Mouse (Mus musculus): ENCODE measurements around the gene Zfp324. TPM values are rescaled to one million over a fixed set of nuclear protein-coding genes. Genes with fewer than 3 reads are reported as not detected.
"Not testable (repeated sequence)": the region's sequence is repeated elsewhere in the genome, so short reads cannot be mapped to it uniquely, and the experiment has no call there.

Zfp324 gene
- polyA plus RNA-seq (2015; fragmentation: Nextera tagmentation; extraction: Ambion mirVana): 15.9 TPM in 2 replicates

DNA sequence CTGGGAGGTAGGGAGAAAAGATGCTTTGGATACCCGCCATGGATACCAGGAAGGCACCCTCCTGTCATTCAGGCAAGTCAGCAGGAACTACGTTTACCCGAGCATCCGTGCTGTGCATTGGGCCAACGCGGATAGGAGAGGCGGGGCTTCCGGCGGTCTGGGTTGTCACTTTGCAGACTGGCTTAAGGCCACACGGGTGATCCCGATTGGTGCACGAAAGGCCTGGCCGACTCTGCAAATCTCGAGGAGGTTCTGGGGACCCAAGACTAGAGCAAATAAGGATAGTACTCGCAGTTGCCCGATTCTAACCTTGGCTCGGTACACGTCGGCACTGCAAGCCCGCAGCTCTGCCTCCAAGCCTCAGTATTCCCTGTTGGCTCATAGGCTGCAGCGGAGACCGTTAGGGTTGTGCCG, at the start of gene Zfp324:
Gene Zfp324 (plus strand): TSS at position 161 of the 414 bp plus-strand sequence.
- peak; percentile 94 for ATAC-seq (replicated peaks)
- Histone ChIP-seq H3K27ac (replicated peaks) (peak within 1 kb of the TSS; percentile 91), H3K4me1 (peaks cover 25% of the 10 kb centered on the region), H3K36me3 (peaks cover 20% of the 10 kb centered on the region), H3K27me3 (no peaks in the 10 kb centered on the region), H3K9me3 (no peaks in the 10 kb centered on the region), H3K9ac (replicated peaks) (peak within 1 kb of the TSS; percentile 63), H3K4me3 (peak within 1 kb of the TSS; percentile 49), H3K4me2 (replicated peaks) (peak within 1 kb of the TSS; percentile 80)
- WGBS: 0% methylated on average over 23 of the region's 23 CpGs

DNA sequence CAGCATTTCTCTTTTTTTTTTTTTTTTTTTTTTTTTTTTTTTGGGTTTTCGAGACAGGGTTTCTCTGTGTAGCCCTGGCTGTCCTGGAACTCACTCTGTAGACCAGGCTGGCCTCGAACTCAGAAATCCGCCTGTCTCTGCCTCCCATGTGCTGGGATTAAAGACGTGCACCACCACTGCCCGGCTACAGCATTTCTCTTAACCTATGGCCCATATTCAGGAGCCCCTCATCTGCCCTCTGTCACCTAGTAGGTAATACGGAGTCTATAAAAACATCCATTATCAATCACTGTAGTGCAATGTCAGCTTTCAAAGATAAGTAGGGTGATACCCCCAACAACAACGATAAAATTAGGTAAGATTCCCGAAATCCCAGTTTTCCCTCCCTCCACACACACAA, 45.1 kb upstream of the Zfp324 start:
- H3K9me3 ChIP-seq; H3K4me2 ChIP-seq (replicated peaks); H3K27me3 ChIP-seq; H3K27ac ChIP-seq (replicated peaks); ATAC-seq (replicated peaks); H3K9ac ChIP-seq (replicated peaks); H3K4me3 ChIP-seq: not testable (repeated sequence)
- Histone ChIP-seq H3K4me1 (peaks cover 15% of the 10 kb centered on the region), H3K36me3 (peaks cover 21% of the 10 kb centered on the region)
- 94% methylated on average over 7 of the region's 8 CpGs for WGBS

DNA sequence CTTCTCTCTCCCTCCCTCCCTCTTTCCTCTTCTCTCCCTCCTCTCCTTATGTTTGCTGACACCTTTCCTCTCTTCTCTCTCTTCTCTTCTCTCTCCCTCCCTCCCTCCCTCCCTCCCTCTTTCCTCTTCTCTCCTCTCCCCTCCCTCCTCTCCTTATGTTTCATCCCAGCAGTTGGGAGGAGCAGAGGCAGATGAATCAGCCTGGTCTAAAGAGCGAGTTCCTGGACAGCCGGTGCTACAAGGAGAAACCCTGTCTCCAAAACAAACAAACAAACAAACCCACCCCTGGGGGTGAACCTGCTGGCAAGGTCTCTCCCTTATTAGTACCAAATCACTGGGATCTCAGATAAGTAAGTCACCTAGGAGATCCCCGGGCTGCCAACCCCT, 44.3 kb upstream of the Zfp324 start:
- WGBS: 0% methylated on average over 3 of the region's 3 CpGs
- Histone ChIP-seq H3K4me2 (replicated peaks) (peak overlapping the region; percentile 93), H3K9ac (replicated peaks) (peak overlapping the region; percentile 83), H3K36me3 (peaks cover 29% of the 10 kb centered on the region), H3K9me3 (no peaks in the 10 kb centered on the region), H3K27me3 (no peaks in the 10 kb centered on the region), H3K4me1 (peaks cover 15% of the 10 kb centered on the region), H3K27ac (replicated peaks) (peak overlapping the region; percentile 91), H3K4me3 (peak overlapping the region; percentile 86)
- peak; percentile 4 for ATAC-seq (replicated peaks)

GRCm38 (mm10) chr7:12921705-12922465, 43.8 kb upstream of the Zfp324 start, which contains the start of gene Rps5:
Gene Rps5, plus strand, starts transcription at chr7:12922290.
- ATAC-seq (replicated peaks): peak; percentile 99
- peak within 1 kb of the TSS; percentile 93 for H3K4me2 ChIP-seq (replicated peaks)
- peak within 1 kb of the TSS; percentile 86 for H3K4me3 ChIP-seq
- H3K36me3 ChIP-seq: peaks cover 35% of the 10 kb centered on the region
- no peaks in the 10 kb centered on the region for H3K9me3 ChIP-seq
- H3K27ac ChIP-seq (replicated peaks): peak within 1 kb of the TSS; percentile 91
- peaks cover 4% of the 10 kb centered on the region; the same call in 1 of the 2 replicates for H3K27me3 ChIP-seq
- WGBS: under 1% methylated on average over 55 of the region's 55 CpGs
- H3K9ac ChIP-seq (replicated peaks): peak within 1 kb of the TSS; percentile 83
- H3K4me1 ChIP-seq: peaks cover 15% of the 10 kb centered on the region

DNA sequence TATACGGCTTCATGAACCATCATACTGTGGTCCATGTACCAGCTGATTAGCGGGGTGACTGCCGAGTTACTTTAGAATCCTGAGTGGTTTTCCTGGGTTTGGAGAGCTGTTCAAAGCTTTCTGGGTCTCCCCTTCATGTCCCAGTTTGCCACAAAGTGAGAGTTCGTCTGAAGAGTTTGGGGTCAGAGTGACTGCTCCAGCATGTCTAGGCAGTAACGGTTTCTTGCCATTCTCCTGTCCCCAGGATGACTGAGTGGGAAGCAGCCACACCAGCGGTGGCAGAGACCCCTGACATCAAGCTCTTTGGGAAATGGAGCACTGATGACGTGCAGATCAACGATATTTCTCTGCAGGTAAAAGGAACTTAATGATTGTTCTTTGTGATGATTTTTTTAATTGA, 42.9 kb upstream of the Zfp324 start:
- no peak for ATAC-seq (replicated peaks)
- H3K9ac ChIP-seq (replicated peaks): peak overlapping the region; percentile 81
- peaks cover 10% of the 10 kb centered on the region; the same call in 1 of the 2 replicates for H3K27me3 ChIP-seq
- no peak overlapping the region; the same call in 1 of the 2 replicates for H3K27ac ChIP-seq (replicated peaks)
- 4% methylated on average over 8 of the region's 8 CpGs for WGBS
- no peaks in the 10 kb centered on the region for H3K9me3 ChIP-seq
- peaks cover 40% of the 10 kb centered on the region for H3K36me3 ChIP-seq
- peak overlapping the region; percentile 91 for H3K4me2 ChIP-seq (replicated peaks)
- H3K4me1 ChIP-seq: peaks cover 15% of the 10 kb centered on the region
- H3K4me3 ChIP-seq: peak overlapping the region; percentile 86

DNA sequence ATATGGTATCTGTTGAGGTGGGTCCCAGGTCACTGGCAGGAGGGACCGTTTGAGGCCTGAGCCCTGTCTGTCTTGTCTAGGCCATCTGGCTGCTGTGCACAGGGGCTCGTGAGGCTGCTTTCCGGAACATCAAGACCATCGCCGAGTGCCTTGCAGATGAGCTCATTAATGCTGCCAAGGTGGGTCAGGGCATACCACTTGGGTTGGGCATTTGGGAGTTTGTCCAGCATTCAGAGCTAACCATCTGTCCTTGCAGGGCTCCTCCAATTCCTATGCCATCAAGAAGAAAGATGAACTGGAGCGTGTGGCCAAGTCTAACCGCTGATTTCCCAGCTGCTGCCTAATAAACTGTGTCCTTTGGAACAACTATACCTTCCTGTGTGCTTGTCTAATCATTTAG, 39.3 kb upstream of the Zfp324 start:
- Histone ChIP-seq H3K36me3 (peaks cover 40% of the 10 kb centered on the region), H3K4me3 (no peak overlapping the region), H3K4me2 (replicated peaks) (no peak overlapping the region), H3K27me3 (peaks cover 15% of the 10 kb centered on the region; the same call in 1 of the 2 replicates), H3K27ac (replicated peaks) (no peak overlapping the region), H3K9me3 (no peaks in the 10 kb centered on the region), H3K9ac (replicated peaks) (no peak overlapping the region), H3K4me1 (peaks cover 19% of the 10 kb centered on the region)
- no peak for ATAC-seq (replicated peaks)
- 84% methylated on average over 7 of the region's 7 CpGs for WGBS

GRCm38 (mm10) chr7:12927191-12927680, 38.4 kb upstream of the Zfp324 start, which contains the start of gene Rnf225:
Gene Rnf225, plus strand, starts transcription at chr7:12927416.
- Histone ChIP-seq H3K27me3 (peaks cover 15% of the 10 kb centered on the region; the same call in 1 of the 2 replicates), H3K4me2 (replicated peaks) (peak within 1 kb of the TSS; percentile 41), H3K9me3 (no peaks in the 10 kb centered on the region), H3K4me3 (peak within 1 kb of the TSS; percentile 21), H3K9ac (replicated peaks) (peak within 1 kb of the TSS; percentile 27; the same call in 1 of the 2 replicates), H3K4me1 (peaks cover 19% of the 10 kb centered on the region), H3K36me3 (peaks cover 40% of the 10 kb centered on the region), H3K27ac (replicated peaks) (no peak within 1 kb of the TSS)
- 22% methylated on average over 8 of the region's 8 CpGs for WGBS
- ATAC-seq (replicated peaks): no peak

DNA sequence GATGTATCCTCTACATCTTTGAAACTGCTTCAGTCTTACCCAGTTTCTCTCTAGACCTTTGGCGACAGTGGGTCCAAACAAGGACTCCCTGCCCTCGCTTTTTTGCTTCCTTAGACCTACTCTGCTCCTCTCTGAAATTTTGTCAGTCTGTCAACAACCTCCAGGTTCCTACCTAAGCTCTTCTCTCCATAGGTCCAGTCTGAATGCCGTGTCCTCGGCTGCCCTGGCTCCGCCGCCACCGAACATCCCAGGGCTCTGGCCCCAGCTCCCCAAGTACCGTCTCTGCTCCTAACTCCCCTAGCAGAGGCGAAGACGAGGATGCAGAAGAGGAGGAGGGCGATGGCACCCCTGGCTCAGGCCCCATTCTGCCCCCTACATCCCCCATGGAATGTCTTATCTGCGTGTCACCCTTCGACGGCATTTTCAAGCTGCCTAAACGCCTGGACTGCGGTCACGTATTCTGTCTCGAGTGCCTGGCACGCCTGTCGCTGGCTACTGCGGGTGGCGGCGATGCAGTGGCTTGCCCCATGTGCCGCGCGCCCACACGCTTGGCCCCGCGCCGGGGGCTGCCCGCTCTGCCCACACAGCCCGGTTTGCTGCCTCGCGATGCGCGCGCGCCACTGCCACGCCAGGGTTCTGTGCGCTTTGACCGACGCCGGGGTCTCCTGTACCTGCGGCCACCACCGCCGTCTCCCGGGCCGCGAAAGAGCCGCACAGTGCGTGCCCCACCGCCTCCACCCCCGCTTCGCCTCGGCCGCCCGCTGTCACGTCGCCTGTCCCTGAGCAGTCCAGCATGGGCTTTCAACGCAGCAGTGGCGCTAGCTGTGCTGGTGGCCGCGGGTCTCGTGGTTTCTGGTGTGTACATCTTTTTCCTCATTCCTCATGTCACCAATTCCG, 37.7 kb upstream of the Zfp324 start:
- Histone ChIP-seq H3K4me2 (replicated peaks) (peak overlapping the region; percentile 41), H3K4me1 (peaks cover 15% of the 10 kb centered on the region), H3K9me3 (no peaks in the 10 kb centered on the region), H3K27me3 (peaks cover 15% of the 10 kb centered on the region; the same call in 1 of the 2 replicates), H3K36me3 (peaks cover 40% of the 10 kb centered on the region), H3K9ac (replicated peaks) (peak overlapping the region; percentile 27; the same call in 1 of the 2 replicates), H3K4me3 (peak overlapping the region; percentile 21), H3K27ac (replicated peaks) (no peak overlapping the region)
- peak; percentile 49 for ATAC-seq (replicated peaks)
- 6% methylated on average over 65 of the region's 65 CpGs for WGBS

GRCm38 (mm10) chr7:12933615-12934140, 32.0 kb upstream of the Zfp324 start:
- ATAC-seq (replicated peaks): no peak
- H3K27me3 ChIP-seq: 0 out of 2 replicates have a peak, but pooled peaks cover under 1% of the 10 kb centered on the region
- 71% methylated on average over 4 of the region's 4 CpGs for WGBS

GRCm38 (mm10) chr7:12934808-12935207, 30.8 kb upstream of the Zfp324 start:
- H3K27me3 ChIP-seq: no peaks in the 10 kb centered on the region
- H3K9me3 ChIP-seq: no peaks in the 10 kb centered on the region
- no peak overlapping the region for H3K9ac ChIP-seq (replicated peaks)
- H3K36me3 ChIP-seq: no peaks in the 10 kb centered on the region
- no peaks in the 10 kb centered on the region for H3K4me1 ChIP-seq
- no peak overlapping the region for H3K27ac ChIP-seq (replicated peaks)
- no peak for ATAC-seq (replicated peaks)
- WGBS: 72% methylated on average over 3 of the region's 3 CpGs
- no peak overlapping the region for H3K4me2 ChIP-seq (replicated peaks)
- no peak overlapping the region for H3K4me3 ChIP-seq

More at GRCm38 (mm10) chr7:12933615-12934140, 32.0 kb upstream of the Zfp324 start:
- no peak overlapping the region for H3K27ac ChIP-seq (replicated peaks)
- no peak overlapping the region for H3K4me3 ChIP-seq
- no peaks in the 10 kb centered on the region for H3K9me3 ChIP-seq
- H3K4me1 ChIP-seq: no peaks in the 10 kb centered on the region
- H3K36me3 ChIP-seq: no peaks in the 10 kb centered on the region
- H3K9ac ChIP-seq (replicated peaks): no peak overlapping the region
- no peak overlapping the region for H3K4me2 ChIP-seq (replicated peaks)

GRCm38 (mm10) chr7:12937254-12937803, 28.3 kb upstream of the Zfp324 start:
- not testable (repeated sequence) for H3K27me3 ChIP-seq; H3K4me3 ChIP-seq; H3K27ac ChIP-seq (replicated peaks); H3K4me1 ChIP-seq; H3K4me2 ChIP-seq (replicated peaks); H3K9me3 ChIP-seq; H3K9ac ChIP-seq (replicated peaks); H3K36me3 ChIP-seq; ATAC-seq (replicated peaks)
- 77% methylated on average over 4 of the region's 4 CpGs for WGBS

Data from forebrain, embryonic 15.5 days (tissue).